Mouse (Mus musculus) myocyte (in vitro differentiated cells): ENCODE data around the gene Rsad1.
A peak's percentile ranks its signal among the peaks of the same experiment; 100 is the strongest.

Source experiments
- CEBPB ChIP-seq: IDR thresholded peaks from 2 replicates; pipeline ENCODE4 v1.6.1; 2011; ENCODE audit warnings: mild to moderate bottlenecking, moderate library complexity; ENCODE audit not compliant: poor library complexity, insufficient read depth, severe bottlenecking
- E2F4 ChIP-seq: IDR thresholded peaks from one replicate; pipeline ENCODE4 v1.6.1; 2011; ENCODE audit warnings: mild to moderate bottlenecking, control low read depth, moderate library complexity; ENCODE audit not compliant: insufficient read depth
- MAX ChIP-seq: IDR thresholded peaks from one replicate; pipeline ENCODE4 v1.6.1; 2011; ENCODE audit warnings: low read depth, mild to moderate bottlenecking, control low read depth
- MYOD1 ChIP-seq, 3 experiments: IDR thresholded peaks; one replicate each; pipeline ENCODE4 v1.6.1; 2011; ENCODE audit warnings: control low read depth in 2 of 3, low read depth in 2 of 3, mild to moderate bottlenecking in 2 of 3, moderate library complexity in 1 of 3; ENCODE audit not compliant: insufficient read length in 2 of 3, control insufficient read depth in 1 of 3
- MYOG ChIP-seq, 3 experiments: IDR thresholded peaks; one replicate each; pipeline ENCODE4 v1.6.1; 2011; ENCODE audit warnings: control low read depth in 2 of 3, low read depth in 2 of 3, mild to moderate bottlenecking in 2 of 3; ENCODE audit not compliant: insufficient read length in 2 of 3, control insufficient read depth in 1 of 3, insufficient read depth in 1 of 3
- POLR2A ChIP-seq: IDR thresholded peaks from one replicate; pipeline ENCODE4 v1.6.1; 2011; ENCODE audit warnings: low read depth, mild to moderate bottlenecking, control low read depth, moderate library complexity; ENCODE audit not compliant: insufficient read length
- POLR2AphosphoS2 ChIP-seq: IDR thresholded peaks from one replicate; pipeline ENCODE4 v1.6.1; 2011; ENCODE audit warnings: low read depth, control low read depth; ENCODE audit not compliant: insufficient read length
- REST ChIP-seq: IDR thresholded peaks from one replicate; pipeline ENCODE4 v1.6.1; 2011; ENCODE audit warnings: mild to moderate bottlenecking, control low read depth, moderate library complexity; ENCODE audit not compliant: insufficient read depth, insufficient read length
- SRF ChIP-seq: IDR thresholded peaks from one replicate; pipeline ENCODE4 v1.6.1; 2011; ENCODE audit warnings: low read depth; ENCODE audit not compliant: control insufficient read depth, insufficient read length
- TCF12 ChIP-seq: IDR thresholded peaks from one replicate; pipeline ENCODE4 v1.6.1; 2011; ENCODE audit warnings: mild to moderate bottlenecking, control low read depth; ENCODE audit not compliant: poor library complexity, insufficient read depth, severe bottlenecking
- TCF3 ChIP-seq: IDR thresholded peaks from one replicate; pipeline ENCODE4 v1.6.1; 2011; ENCODE audit warnings: low read depth, control low read depth; ENCODE audit not compliant: insufficient read length
- USF1 ChIP-seq: IDR thresholded peaks from one replicate; pipeline ENCODE4 v1.6.1; 2011; ENCODE audit warnings: low read depth, mild to moderate bottlenecking, control low read depth, moderate library complexity

- TF ChIP-seq MAX (no peak), USF1 (no peak), MYOD1 (IDR thresholded peaks at IDR 0.05; ENCODE audit: control insufficient read depth in 1 of 3, insufficient read length in 2 of 3, low read depth in 2 of 3) (peak in 1 of 3 experiments; percentile 30), TCF12 (no peak), POLR2A (no peak), SRF (no peak), E2F4 (no peak), REST (no peak), POLR2AphosphoS2 (no peak), MYOG (IDR thresholded peaks at IDR 0.05; ENCODE audit: control insufficient read depth in 1 of 3, insufficient read depth in 1 of 3, insufficient read length in 2 of 3, low read depth in 2 of 3) (peak in 1 of 3 experiments; percentile 35), CEBPB (no peak), TCF3 (no peak)
Observed at GRCm38 (mm10) chr11:94563821-94564220, 14.8 kb upstream of the Rsad1 start.
